Mouse (Mus musculus) activated CD4-positive, CD25-positive, alpha-beta regulatory T cell, adult 9 weeks (primary cell): Measurements from ENCODE around the gene Slc22a28. TPM values are rescaled to one million over a fixed set of nuclear protein-coding genes. Genes with fewer than 3 reads are reported as not detected.

Source experiments
- polyA plus RNA-seq: library from polyadenylated mRNA; unstranded; fragments of 100-300 nt; shearing (Covaris generic); gene quantifications from one replicate; pipeline ENCODE4 v1.2.1, GENCODE M21; 2017

The Slc22a28 gene
- not detected for polyA plus RNA-seq

GRCm38 (mm10) chr19:8131881-8132280 is at the start of gene Slc22a28:
Gene Slc22a28, minus strand, starts transcription at chr19:8131982.

Other genes with a start within 250 kb of the Slc22a28 start
- not detected for gene Slc22a27, start 166.0 kb downstream of the Slc22a28 start, polyA plus RNA-seq
- gene Slc22a29, start 86.9 kb upstream of the Slc22a28 start, polyA plus RNA-seq, result not detected